ENCODE assay signal across 22 mouse cellular contexts in genomic region chrX:59701090-59701489, GRCm38 (mm10).
"Had no signal": no experiment of that assay in that cellular context is flagged by ENCODE, and none has a peak within 500 bp of the region (broad histone marks: within the 10 kb centered on the region; RNA-seq: fewer than 3 reads in every experiment).

No protein-coding gene starts in this region.

- H3K27me3 ChIP-seq: limb, embryonic 13.5 days; liver, embryonic 12.5 days; liver, embryonic 15.5 days; megakaryocyte, embryonic 14.5 days; midbrain, embryonic 13.5 days; neural tube, embryonic 13.5 days had no signal

- H3K36me3 ChIP-seq: limb, embryonic 10.5 days; limb, embryonic 13.5 days; liver, embryonic 12.5 days; liver, embryonic 15.5 days; midbrain, embryonic 10.5 days; midbrain, embryonic 13.5 days; neural tube, embryonic 13.5 days had no signal

- DNase-seq: kidney, adult 11 months; kidney, adult 9 months; kidney, postnatal 14 days; kidney, postnatal 4 days; layer of hippocampus, adult 9-11 months; liver; lung, adult 2 months; lung, postnatal 4 days; retina, postnatal 1 day; right cerebral cortex, postnatal 25 days; thymus, adult 2 months; thymus, postnatal 14 days; thymus, postnatal 4 days had no signal

- ATAC-seq: liver, embryonic 12.5 days; midbrain, embryonic 13.5 days; midbrain, embryonic 16.5 days had no signal
